Mouse (Mus musculus) c-Kit-positive CD71-positive TER-119-positive erythroid progenitor cells, embryonic 14.5 days (primary cell): ENCODE results near the gene Med13l.

ENCODE experiments used
- DNase-seq: peaks from one replicate; pipeline ENCODE4 v3.0.0-alpha.2; 2013; ENCODE audit warnings: low spot score

Gene Med13l

DNA sequence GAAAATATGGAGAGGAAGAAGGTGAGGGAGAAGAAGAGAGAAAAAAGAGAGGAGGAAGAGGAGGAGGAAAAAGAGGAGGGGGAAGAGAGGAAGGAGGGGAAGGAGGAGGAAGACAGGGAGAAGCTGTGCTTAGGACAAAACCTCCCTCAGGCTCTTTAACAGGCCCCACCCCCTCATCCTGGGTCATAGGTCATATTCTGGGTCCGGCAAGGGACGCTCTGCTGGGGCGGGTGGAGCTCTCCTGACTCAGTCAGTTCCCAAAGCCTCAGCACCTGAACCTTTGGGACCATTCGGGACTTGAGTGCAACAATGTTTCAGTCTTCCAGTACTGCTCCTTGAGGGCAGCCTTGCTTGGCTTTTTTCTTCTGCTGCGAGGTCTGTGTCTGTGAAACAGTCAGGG lies 241.1 kb downstream of the Med13l start:
- no peak for DNase-seq

DNA sequence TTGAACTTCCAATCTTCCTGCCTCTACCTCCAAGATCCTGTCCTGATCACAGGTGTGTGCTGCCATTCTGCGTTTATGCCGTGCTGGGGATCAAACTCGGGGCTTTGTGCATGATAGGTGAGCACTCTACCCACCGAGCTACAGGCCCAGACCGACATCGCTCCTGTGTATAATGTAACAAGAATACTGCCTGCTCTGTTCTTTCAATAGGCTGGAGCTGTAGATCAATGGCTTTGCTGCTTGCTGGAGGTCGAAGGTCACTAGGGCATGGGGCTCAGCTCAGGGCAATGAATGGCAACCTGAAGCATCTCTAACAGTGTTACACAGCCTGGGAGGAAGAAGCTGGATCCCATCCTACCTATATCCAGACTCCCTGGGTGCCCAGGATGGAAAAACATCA lies 241.6 kb downstream of the Med13l start:
- DNase-seq = no peak

DNA sequence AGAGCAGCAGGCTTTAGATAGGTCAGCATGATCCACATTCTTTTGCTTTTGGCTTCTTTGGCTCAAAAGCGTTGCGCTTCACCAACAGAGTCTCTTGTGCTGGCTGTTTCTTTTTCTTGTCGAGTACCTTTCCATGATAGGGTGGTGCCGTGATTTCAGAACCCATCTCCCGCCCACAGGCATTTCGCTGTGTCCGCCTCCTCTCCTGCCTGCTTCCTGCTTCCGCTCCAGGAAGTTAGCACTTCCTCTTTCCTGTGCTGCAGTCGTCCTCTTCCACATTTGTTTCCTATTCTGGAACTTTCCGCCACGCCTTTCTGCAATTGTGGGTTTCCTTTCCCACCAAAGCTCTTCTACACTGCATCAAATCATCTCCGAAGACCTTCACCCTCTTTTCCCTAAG lies 248.5 kb downstream of the Med13l start:
- no peak for DNase-seq

DNA sequence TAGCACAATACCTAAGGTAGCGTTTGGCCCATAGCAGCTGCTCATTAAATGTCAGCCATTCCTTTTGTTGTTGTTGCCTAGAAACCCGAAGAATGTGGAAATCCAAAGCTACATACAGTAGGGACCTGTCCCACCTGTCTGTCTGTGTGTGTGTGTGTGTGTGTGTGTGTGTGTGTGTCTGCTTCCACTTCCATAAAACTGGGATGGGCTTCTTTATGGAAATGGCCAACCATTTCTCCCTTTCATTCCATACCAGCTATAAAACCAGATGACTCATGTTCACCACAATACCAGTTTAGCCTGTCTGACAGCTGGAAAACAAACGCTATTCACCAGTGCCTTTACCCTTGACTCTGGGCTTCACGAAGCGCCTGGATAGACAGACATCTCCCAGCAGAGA lies 249.1 kb downstream of the Med13l start:
- DNase-seq = no peak

DNA sequence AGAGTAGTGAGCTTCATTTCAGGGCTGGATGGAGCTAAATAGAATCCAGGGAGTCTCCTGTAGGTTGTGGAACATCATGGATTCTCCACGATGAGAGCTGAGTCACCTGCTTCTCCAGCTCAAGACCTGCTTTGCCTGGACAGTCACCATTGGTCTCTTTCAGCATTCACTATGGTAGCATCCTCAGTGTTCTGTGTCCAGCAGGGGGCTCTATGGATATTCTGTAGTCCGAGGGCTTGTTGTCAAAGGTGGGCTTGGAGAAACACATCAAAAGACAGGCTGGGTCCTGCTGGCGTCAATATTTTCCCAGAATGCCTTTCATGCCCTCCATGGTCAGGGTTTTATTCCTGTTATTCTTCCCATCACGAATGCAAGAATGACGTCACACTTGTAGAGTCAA lies 251.2 kb downstream of the Med13l start:
- DNase-seq = no peak

DNA sequence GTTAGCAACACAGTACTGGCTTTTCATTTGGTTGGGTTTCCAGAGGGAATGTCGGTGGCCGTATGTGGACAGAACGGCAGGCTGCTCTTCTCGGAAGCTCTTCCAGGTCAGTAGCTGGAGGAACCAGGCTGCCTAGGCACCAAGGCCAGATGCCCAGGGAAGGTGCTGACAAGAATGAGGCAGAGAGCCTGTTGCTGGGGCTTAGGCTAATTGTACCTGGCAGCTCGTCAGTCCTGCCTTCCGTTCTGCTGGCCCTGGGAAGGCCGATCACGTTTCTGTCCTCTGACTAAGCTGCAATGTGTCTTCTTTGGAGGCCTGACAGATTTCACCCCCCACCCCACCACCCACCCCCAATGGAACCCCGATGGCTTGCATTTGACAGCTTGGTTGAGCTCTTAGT lies 251.9 kb downstream of the Med13l start:
- no peak for DNase-seq

DNA sequence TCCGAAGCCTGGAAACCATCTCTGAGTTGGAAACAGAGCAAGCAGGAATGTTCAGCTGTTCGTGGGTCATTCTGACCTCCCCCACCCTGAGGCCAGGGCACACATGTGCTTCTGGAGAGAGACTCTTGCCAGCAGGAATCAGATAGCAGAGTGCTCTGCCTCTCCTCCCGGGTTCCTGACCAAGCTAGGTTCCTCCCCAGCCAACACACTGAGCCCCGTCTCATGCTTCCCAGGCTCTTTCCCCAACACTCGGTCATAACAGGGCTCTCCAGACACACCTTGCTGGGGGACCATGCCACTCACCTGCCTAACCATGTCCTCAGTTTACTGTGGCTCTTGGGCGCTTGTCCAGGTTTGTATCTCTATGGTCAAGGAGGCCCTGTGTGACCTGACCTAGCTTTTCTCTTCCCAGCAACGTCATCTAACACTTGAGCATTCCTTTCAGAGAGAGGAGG lies 252.5 kb downstream of the Med13l start:
- no peak for DNase-seq

DNA sequence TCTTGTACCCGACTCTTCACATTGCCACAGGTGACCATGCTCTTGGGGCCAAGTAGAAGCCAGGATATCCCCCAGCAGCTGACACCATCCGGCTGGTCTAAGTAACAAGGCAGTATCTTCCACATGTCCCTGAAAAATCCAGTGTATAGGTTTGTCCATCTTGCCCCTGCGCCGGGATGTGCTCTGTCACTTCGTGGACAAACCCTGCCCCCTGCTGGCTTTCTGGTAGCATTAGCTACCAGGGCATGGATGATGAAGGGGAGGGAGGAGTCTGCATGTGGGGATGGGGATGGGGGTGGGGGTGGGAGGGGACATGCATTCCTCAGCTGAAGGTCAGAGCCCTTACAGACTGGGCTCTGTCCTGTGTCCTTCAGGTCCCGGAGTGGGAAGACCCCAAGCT lies 253.6 kb downstream of the Med13l start:
- no peak for DNase-seq
